Mouse (Mus musculus) embryonic facial prominence, embryonic 13.5 days (tissue): Measurements from ENCODE around the gene Olfr667. TPM values are rescaled to one million over a fixed set of nuclear protein-coding genes. Genes with fewer than 3 reads are reported as not detected.
"Not testable (repeated sequence)": the region's sequence is repeated elsewhere in the genome, so short reads cannot be mapped to it uniquely, and the experiment has no call there.

Experiments
- ATAC-seq: fragments of 200-750 bp; cut with Nextera tagmentation; 2 replicates; pipeline ENCODE4 v1.8.0; 2017; ENCODE audit warnings: low read depth; ENCODE audit not compliant: insufficient number of reproducible peaks, insufficient read depth, low FRiP score, low TSS enrichment
- H3K27ac ChIP-seq: fragments of 300-500 bp; sonication (generic); 2 replicates; pipeline ENCODE4 v1.5.1; 2015; ENCODE audit warnings: moderate library complexity, mild to moderate bottlenecking, inconsistent platforms
- H3K27me3 ChIP-seq: fragments of 300-500 bp; sonication (generic); 2 replicates; pipeline ENCODE4 v1.6.1; 2015; ENCODE audit warnings: mild to moderate bottlenecking, inconsistent platforms
- H3K36me3 ChIP-seq: fragments of 300-500 bp; sonication (generic); 2 replicates; pipeline ENCODE4 v1.6.1; 2015; ENCODE audit warnings: mild to moderate bottlenecking, inconsistent platforms
- H3K4me1 ChIP-seq: fragments of 300-500 bp; sonication (generic); 2 replicates; pipeline ENCODE4 v1.6.1; 2015; ENCODE audit warnings: inconsistent platforms
- H3K4me2 ChIP-seq: fragments of 300-500 bp; sonication (generic); 2 replicates; pipeline ENCODE4 v1.6.1; 2015; ENCODE audit warnings: moderate library complexity, mild to moderate bottlenecking, inconsistent platforms
- H3K4me3 ChIP-seq: fragments of 300-500 bp; sonication (generic); 2 replicates; pipeline ENCODE4 v1.5.1; 2015; ENCODE audit warnings: mild to moderate bottlenecking, inconsistent platforms
- H3K9ac ChIP-seq: fragments of 300-500 bp; sonication (generic); 2 replicates; pipeline ENCODE4 v1.6.1; 2015; ENCODE audit warnings: mild to moderate bottlenecking, inconsistent platforms
- H3K9me3 ChIP-seq: fragments of 300-500 bp; sonication (generic); 2 replicates; pipeline ENCODE4 v1.6.1; 2016; ENCODE audit warnings: inconsistent platforms
- WGBS: fragments of 180-500 bp; shearing (Covaris S2); methylation state at CpG from one replicate; pipeline ENCODE4 v1.1.7; 2015; ENCODE audit warnings: mixed read lengths; 5-methylcytosine and 5-hydroxymethylcytosine counted together
- polyA plus RNA-seq: library from polyadenylated mRNA; unstranded; fragments of >200 nt; fragmentation: Nextera tagmentation; extraction: Ambion mirVana; gene quantifications from 2 replicates; pipeline ENCODE4 v1.2.1, GENCODE M21; 2015

Gene Olfr667
- polyA plus RNA-seq: not detected in 2 replicates

DNA sequence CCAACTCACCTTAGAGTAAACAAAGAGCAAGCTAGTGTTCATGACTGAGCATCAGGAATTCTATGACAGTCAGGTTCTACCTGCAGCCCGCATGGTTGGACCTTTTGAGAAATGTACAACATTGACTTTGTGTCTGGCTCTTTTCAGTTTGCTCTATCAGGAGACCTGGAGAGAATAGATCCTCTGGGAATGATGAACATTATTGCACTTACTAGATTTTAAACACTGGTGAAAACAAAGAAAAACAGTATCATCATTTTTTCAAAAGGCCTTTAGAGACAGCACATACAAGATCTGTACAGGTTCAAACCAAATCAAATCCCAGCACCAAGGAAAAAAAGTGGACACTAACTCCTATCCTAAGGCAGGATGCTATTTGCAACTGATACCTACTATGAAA is at the start of gene Olfr667:
TSS of gene Olfr667 (minus strand) at position 101 of the 400 bp plus-strand sequence.
- Histone ChIP-seq H3K4me1 (no peaks in the 10 kb centered on the region), H3K9ac (no peak within 1 kb of the TSS), H3K4me3 (no peak within 1 kb of the TSS), H3K36me3 (no peaks in the 10 kb centered on the region), H3K27me3 (no peaks in the 10 kb centered on the region), H3K4me2 (no peak within 1 kb of the TSS), H3K27ac (no peak within 1 kb of the TSS), H3K9me3 (no peaks in the 10 kb centered on the region)
- no peak for ATAC-seq
- 94% methylated on average over 1 of the region's 1 CpGs for WGBS

DNA sequence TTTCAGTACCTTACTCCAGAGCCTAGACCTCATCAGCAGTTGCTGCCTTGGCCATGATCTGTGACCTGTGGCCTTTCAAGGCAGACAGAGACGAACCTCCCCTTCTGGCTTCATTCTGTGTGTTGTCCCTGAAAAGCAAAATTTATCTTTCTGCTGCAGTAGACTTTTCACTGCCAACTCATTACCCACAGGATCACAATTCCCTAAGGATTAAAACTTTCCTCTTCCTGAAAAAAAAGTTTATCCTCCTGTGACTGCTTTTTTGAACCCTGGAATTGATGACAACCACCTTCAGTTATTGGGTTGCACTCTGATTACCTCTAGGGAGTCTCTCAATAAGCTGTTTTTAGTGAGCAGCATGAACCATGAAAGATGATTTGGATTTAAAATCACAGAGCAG is 41.2 kb upstream of the Olfr667 start, which contains the start of gene Olfr670:
TSS of gene Olfr670 (minus strand) at position 101 of the 400 bp plus-strand sequence.
- no peaks in the 10 kb centered on the region for H3K27me3 ChIP-seq
- no peaks in the 10 kb centered on the region for H3K4me1 ChIP-seq
- no peak within 1 kb of the TSS for H3K27ac ChIP-seq
- 42% methylated on average over 1 of the region's 1 CpGs for WGBS
- H3K9ac ChIP-seq: no peak within 1 kb of the TSS
- H3K4me3 ChIP-seq: no peak within 1 kb of the TSS
- H3K36me3 ChIP-seq: no peaks in the 10 kb centered on the region
- H3K9me3 ChIP-seq: 0 out of 2 replicates have a peak, but pooled peaks cover 3% of the 10 kb centered on the region
- ATAC-seq: no peak
- no peak within 1 kb of the TSS for H3K4me2 ChIP-seq

DNA sequence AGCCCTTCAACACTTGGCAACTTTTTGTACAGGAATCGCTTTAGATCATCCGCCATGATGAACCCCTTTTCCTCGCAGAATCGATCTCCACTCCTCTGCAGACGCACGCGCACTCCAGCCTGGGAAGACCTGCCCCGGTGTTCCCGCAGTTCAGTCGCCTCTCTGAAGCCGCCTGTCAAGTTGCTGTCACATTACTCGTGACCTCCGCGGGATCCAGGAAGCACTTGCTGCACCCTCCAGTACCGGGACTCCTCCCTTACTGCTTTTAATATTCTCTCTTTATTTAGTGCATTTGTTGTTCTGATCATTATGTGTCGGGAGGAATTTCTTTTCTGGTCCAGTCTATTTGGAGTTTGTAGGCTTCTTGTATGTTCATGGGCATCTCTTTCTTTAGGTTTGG is 29.0 kb upstream of the Olfr667 start:
- not testable (repeated sequence) for H3K4me1 ChIP-seq, H3K4me2 ChIP-seq, H3K27me3 ChIP-seq, H3K27ac ChIP-seq, H3K9ac ChIP-seq, ATAC-seq, H3K36me3 ChIP-seq, H3K4me3 ChIP-seq, H3K9me3 ChIP-seq
- 93% methylated on average over 16 of the region's 16 CpGs for WGBS

DNA sequence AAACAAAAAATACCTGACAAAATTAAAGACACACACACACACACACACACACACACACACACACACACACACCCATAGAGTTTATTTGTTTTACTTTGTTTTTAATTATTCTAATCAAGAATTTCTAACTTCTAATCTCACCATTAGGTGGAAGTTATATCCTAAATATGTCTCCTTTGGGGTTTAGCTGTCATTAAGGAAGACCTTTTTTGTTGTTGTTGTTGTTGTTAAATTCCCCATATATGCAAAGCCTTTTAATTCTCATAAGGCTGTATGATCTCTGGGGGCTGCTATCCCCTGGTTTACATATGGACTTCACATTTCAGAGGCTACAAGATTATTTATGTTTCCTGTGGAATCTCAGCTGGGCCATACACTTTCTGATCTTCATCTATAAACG is 12.7 kb upstream of the Olfr667 start, which contains the start of gene Olfr669:
TSS of gene Olfr669 (plus strand) at position 301 of the 400 bp plus-strand sequence.
- Histone ChIP-seq H3K27me3 (no peaks in the 10 kb centered on the region), H3K27ac (no peak within 1 kb of the TSS), H3K4me3 (no peak within 1 kb of the TSS), H3K4me1 (no peaks in the 10 kb centered on the region), H3K9me3 (no peaks in the 10 kb centered on the region), H3K9ac (no peak within 1 kb of the TSS), H3K36me3 (no peaks in the 10 kb centered on the region), H3K4me2 (no peak within 1 kb of the TSS)
- ATAC-seq: no peak
- WGBS: 76% methylated on average over 1 of the region's 1 CpGs

DNA sequence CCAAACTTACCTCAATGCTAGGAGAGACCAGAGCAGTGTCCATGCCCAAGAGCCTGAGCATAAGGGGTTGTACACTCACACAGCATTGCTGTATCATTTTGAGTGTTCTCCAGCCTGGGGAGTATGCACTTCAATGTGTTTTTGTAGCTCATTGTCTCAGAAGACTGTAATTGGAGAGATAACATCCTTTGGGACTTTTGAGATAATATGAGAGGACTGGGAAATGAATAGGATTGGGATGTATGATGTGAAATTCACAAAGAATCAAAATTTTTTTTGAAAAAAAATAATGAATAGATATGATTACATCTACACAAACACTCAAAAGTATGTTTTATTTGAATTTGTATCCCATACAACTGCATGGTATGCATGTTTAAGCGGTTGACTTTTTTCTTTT is 6.7 kb upstream of the Olfr667 start, which contains the start of gene Olfr668:
TSS of gene Olfr668 (minus strand) at position 101 of the 400 bp plus-strand sequence.
- H3K36me3 ChIP-seq: no peaks in the 10 kb centered on the region

DNA sequence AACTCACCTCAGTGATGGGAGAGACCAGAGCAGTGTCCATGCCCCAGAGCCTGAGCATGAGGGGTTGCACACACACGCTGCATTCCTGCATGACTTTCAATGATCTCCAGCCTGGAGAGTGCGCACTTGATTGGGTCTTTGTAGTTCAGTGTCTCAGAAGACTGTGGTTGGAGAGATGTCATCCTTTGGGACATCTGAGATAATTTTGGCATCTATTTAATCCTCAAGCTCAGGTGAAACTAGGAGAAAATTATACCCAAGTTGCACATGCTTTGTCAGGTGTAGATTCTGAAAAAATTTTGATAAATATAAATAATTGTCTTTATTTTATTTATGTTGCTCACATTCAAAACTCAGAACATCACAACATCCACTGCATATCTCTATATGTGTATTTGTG is 25.4 kb downstream of the Olfr667 start, which contains the start of gene Olfr666:
TSS of gene Olfr666 (minus strand) at position 101 of the 400 bp plus-strand sequence.
- H3K9me3 ChIP-seq: no peaks in the 10 kb centered on the region
- H3K27ac ChIP-seq: no peak within 1 kb of the TSS
- WGBS: 88% methylated on average over 2 of the region's 2 CpGs
- no peak within 1 kb of the TSS for H3K9ac ChIP-seq
- H3K4me2 ChIP-seq: no peak within 1 kb of the TSS
- H3K4me3 ChIP-seq: no peak within 1 kb of the TSS
- no peaks in the 10 kb centered on the region for H3K36me3 ChIP-seq
- H3K4me1 ChIP-seq: no peaks in the 10 kb centered on the region
- no peaks in the 10 kb centered on the region for H3K27me3 ChIP-seq
- no peak for ATAC-seq

More for the DNA sequence above, 6.7 kb upstream of the Olfr667 start, which contains the start of gene Olfr668:
- Histone ChIP-seq H3K27ac (no peak within 1 kb of the TSS), H3K4me1 (no peaks in the 10 kb centered on the region), H3K27me3 (no peaks in the 10 kb centered on the region), H3K4me3 (no peak within 1 kb of the TSS), H3K9ac (no peak within 1 kb of the TSS), H3K9me3 (no peaks in the 10 kb centered on the region), H3K4me2 (no peak within 1 kb of the TSS)
- no peak for ATAC-seq
- WGBS: 85% methylated on average over 1 of the region's 1 CpGs

DNA sequence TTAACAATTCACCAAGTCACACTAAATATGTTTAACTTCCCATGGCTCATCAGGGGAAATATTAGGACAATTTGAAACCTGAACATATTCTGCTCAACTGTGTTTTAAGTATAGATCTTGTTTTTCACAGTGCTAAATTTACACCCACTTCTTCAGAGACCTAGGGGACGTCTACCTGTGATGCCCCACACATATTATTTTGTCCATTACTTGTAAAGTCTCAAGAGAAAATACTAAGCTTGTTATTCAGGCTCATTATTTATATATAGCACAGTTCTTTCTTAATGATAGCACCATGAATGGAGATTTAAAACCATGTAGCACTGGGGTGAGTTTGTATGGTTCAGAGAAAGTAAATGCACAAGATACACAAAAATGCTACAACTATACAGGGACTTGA is 43.6 kb downstream of the Olfr667 start, which contains the start of gene Olfr665:
TSS of gene Olfr665 (plus strand) at position 301 of the 400 bp plus-strand sequence.
- Histone ChIP-seq H3K27ac (no peak within 1 kb of the TSS), H3K4me2 (no peak within 1 kb of the TSS), H3K4me1 (no peaks in the 10 kb centered on the region), H3K9ac (no peak within 1 kb of the TSS), H3K36me3 (no peaks in the 10 kb centered on the region), H3K4me3 (no peak within 1 kb of the TSS), H3K27me3 (no peaks in the 10 kb centered on the region), H3K9me3 (no peaks in the 10 kb centered on the region)
- no peak for ATAC-seq
- 48% methylated on average over 1 of the region's 1 CpGs for WGBS

Other genes with a start within 250 kb of the Olfr667 start
- not detected in 2 replicates for gene Olfr661, start 235.0 kb downstream of the Olfr667 start, polyA plus RNA-seq
- gene Usp17le, start 144.0 kb downstream of the Olfr667 start, polyA plus RNA-seq: not detected in 2 replicates
- gene Usp17lb, start 78.9 kb downstream of the Olfr667 start, polyA plus RNA-seq: not detected in 2 replicates
- gene Usp17la, start 64.5 kb downstream of the Olfr667 start, polyA plus RNA-seq: 0.10 TPM in 1 of 2 replicates, not detected in the other
- not detected in 2 replicates for gene Olfr665, start 43.5 kb downstream of the Olfr667 start, polyA plus RNA-seq
- gene Olfr666, start 25.5 kb downstream of the Olfr667 start, polyA plus RNA-seq: 0.17 TPM in 1 of 2 replicates, not detected in the other
- not detected in 2 replicates for gene Olfr668, start 6.6 kb upstream of the Olfr667 start, polyA plus RNA-seq
- not detected in 2 replicates for gene Olfr669, start 12.8 kb upstream of the Olfr667 start, polyA plus RNA-seq
- not detected in 2 replicates for gene Olfr670, start 41.1 kb upstream of the Olfr667 start, polyA plus RNA-seq
- not detected in 2 replicates for gene Olfr671, start 57.6 kb upstream of the Olfr667 start, polyA plus RNA-seq
- gene Olfr672, start 80.5 kb upstream of the Olfr667 start, polyA plus RNA-seq: 0.21 TPM in 1 of 2 replicates, not detected in the other
- not detected in 2 replicates for gene Olfr675, start 107.0 kb upstream of the Olfr667 start, polyA plus RNA-seq
- not detected in 2 replicates for gene Olfr676, start 111.2 kb upstream of the Olfr667 start, polyA plus RNA-seq
- gene Olfr677, start 129.9 kb upstream of the Olfr667 start, polyA plus RNA-seq: not detected in 2 replicates
- gene Olfr678, start 143.0 kb upstream of the Olfr667 start, polyA plus RNA-seq: 0.08 TPM in 1 of 2 replicates, not detected in the other
- gene Olfr679, start 159.7 kb upstream of the Olfr667 start, polyA plus RNA-seq: 0.45 TPM in 1 of 2 replicates, not detected in the other
- gene Olfr680-ps1, start 171.3 kb upstream of the Olfr667 start, polyA plus RNA-seq: not detected in 2 replicates
- not detected in 2 replicates for gene Olfr681, start 195.4 kb upstream of the Olfr667 start, polyA plus RNA-seq
- gene Olfr683, start 225.5 kb upstream of the Olfr667 start, polyA plus RNA-seq: 0.27 TPM in 1 of 2 replicates, not detected in the other
- gene Olfr684, start 242.2 kb upstream of the Olfr667 start, polyA plus RNA-seq: not detected in 2 replicates